Comparison of ENCODE assay signal across 8 mouse cellular contexts in the genomic region with DNA sequence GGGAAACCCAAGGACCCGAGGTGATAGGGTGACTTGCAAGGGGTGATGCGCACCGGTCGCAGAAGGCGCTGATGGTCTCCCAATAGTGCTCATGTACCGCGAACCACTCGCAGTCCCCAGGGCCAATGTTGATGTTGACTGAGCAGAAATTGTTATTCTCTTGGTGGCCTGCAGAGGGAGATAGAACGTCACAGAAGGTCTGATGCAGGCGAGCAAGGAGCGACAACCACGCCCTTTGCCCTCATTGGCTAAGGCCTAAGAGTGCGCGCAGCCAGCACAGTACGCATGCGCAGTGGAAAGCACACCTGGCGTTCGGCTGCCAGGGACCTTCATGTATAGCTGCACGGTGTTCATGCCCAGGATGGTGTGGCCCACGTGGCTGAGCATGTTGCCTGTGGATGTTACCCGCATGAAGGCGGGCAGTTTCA. TPM values are rescaled to one million over a fixed set of nuclear protein-coding genes. Genes with fewer than 3 reads are reported as not detected.
DNase-seq lines count a peak whose midpoint lies in the region; ATAC-seq lines count a peak whose summit lies in the region.

No protein-coding gene starts in this region.

- no peak overlapping the region for H3K4me2 ChIP-seq in intestine, embryonic 14.5 days (ENCODE audit: low read length)

- intact Hi-C loops in gastrocnemius, postnatal 14 days (cut with DNase I; ENCODE audit: low total_unique reads) = loop anchor here (5.0 to 10.0 kb wide), 2 partner anchors 36 to 114 kb away; no protein-coding TSS in a partner anchor
- intact Hi-C loops in left cerebral cortex, postnatal 14 days (cut with DNase I) = loop anchor here (1.0 kb wide), 2 partner anchors 109 to 113 kb away; no protein-coding TSS in a partner anchor

- H3K4me1 ChIP-seq in intestine, embryonic 14.5 days (replicated peaks; ENCODE audit: control insufficient read depth, insufficient read depth, low read length) = peaks cover 21% of the 10 kb centered on the region

- H3K4me3 ChIP-seq in intestine, embryonic 14.5 days (ENCODE audit: low read depth, low read length) = no peak overlapping the region

- H3K27me3 ChIP-seq in intestine, embryonic 14.5 days (replicated peaks; ENCODE audit: control insufficient read depth, insufficient read depth, low read length) = no peaks in the 10 kb centered on the region

- peak; percentile 66 for ATAC-seq in intestine, embryonic 14.5 days (replicated peaks; ENCODE audit: low FRiP score, low TSS enrichment, low read depth)
- ATAC-seq in megakaryocyte-erythroid progenitor cell, adult 5-6 weeks (replicated peaks; ENCODE audit: low FRiP score, low TSS enrichment, poor library complexity, severe bottlenecking) = peak; percentile 77

- WGBS in intestine, embryonic 14.5 days = 18% methylated on average over 22 of the region's 22 CpGs

- DNase-seq in adipocyte (ENCODE audit: low spot score) = peak; percentile 72
- DNase-seq in embryo, embryonic 10 days (ENCODE audit: low spot score) = peak; percentile 97
- DNase-seq in gastrocnemius, postnatal 14 days = peak; percentile 85
- peak; percentile 91 for DNase-seq in intestine, embryonic 14.5 days (ENCODE audit: low spot score)
- peak; percentile 91 to 96 for DNase-seq in left cerebral cortex, postnatal 14 days (ENCODE audit: low spot score in 2 of 2)
- DNase-seq in right cerebral cortex, postnatal 36 days (ENCODE audit: low spot score in 2 of 2) = peak; percentile 87 to 92
- DNase-seq in yolk sac, embryonic 10.5 days (ENCODE audit: low spot score) = peak; percentile 86

- peaks cover 69% of the 10 kb centered on the region for H3K36me3 ChIP-seq in intestine, embryonic 14.5 days (ENCODE audit: control insufficient read depth, insufficient read depth, low read length)

- H3K9ac ChIP-seq in intestine, embryonic 14.5 days (ENCODE audit: low read length) = no peak overlapping the region

- no peaks in the 10 kb centered on the region for H3K9me3 ChIP-seq in intestine, embryonic 14.5 days (ENCODE audit: control insufficient read depth, low read length)

- no peak overlapping the region for H3K27ac ChIP-seq in intestine, embryonic 14.5 days (ENCODE audit: low read depth)

RNA-seq across cellular contexts. Expression of a gene that starts 3.2 kb away (rescaled TPM):
- 10 to 100 TPM; 12.8 to 15.2 TPM for total RNA-seq in gastrocnemius, postnatal 14 days (2021)
- 34.8 and 38.4 TPM in 2 replicates for polyA plus RNA-seq in intestine, embryonic 14.5 days (2014; fragmentation: Nextera tagmentation; extraction: Ambion mirVana)
- 1 to 10 TPM; 2.6 to 2.9 TPM for total RNA-seq in left cerebral cortex, postnatal 14 days (2021)
- total RNA-seq in megakaryocyte-erythroid progenitor cell, adult 5-6 weeks (2014; fragmentation: Nextera tagmentation) = 0.37 TPM in 1 of 2 replicates, not detected in the other
- total RNA-seq in megakaryocyte-erythroid progenitor cell, adult 5-6 weeks (2017) = not detected in 2 replicates

RNA-seq across cellular contexts. Expression of a gene that starts 5.8 kb away (rescaled TPM):
- 10 to 100 TPM; 19.0 to 20.7 TPM for total RNA-seq in gastrocnemius, postnatal 14 days (2021)
- polyA plus RNA-seq in intestine, embryonic 14.5 days (2014; fragmentation: Nextera tagmentation; extraction: Ambion mirVana) = 23.3 and 23.8 TPM in 2 replicates
- total RNA-seq in left cerebral cortex, postnatal 14 days (2021) = 10 to 100 TPM; 36.8 to 42.0 TPM
- 16.2 and 20.9 TPM in 2 replicates for total RNA-seq in megakaryocyte-erythroid progenitor cell, adult 5-6 weeks (2014; fragmentation: Nextera tagmentation)
- 36.7 and 41.7 TPM in 2 replicates for total RNA-seq in megakaryocyte-erythroid progenitor cell, adult 5-6 weeks (2017)

RNA-seq across cellular contexts. Expression of a gene that starts 5.9 kb away (rescaled TPM):
- total RNA-seq in gastrocnemius, postnatal 14 days (2021) = 10 to 100 TPM; 79.5 to 87.9 TPM
- 184 and 197 TPM in 2 replicates for polyA plus RNA-seq in intestine, embryonic 14.5 days (2014; fragmentation: Nextera tagmentation; extraction: Ambion mirVana)
- 100 to 1,000 TPM in 1 of 2 experiments, 10 to 100 TPM in 1; 92.0 to 106 TPM for total RNA-seq in left cerebral cortex, postnatal 14 days (2021)
- total RNA-seq in megakaryocyte-erythroid progenitor cell, adult 5-6 weeks (2014; fragmentation: Nextera tagmentation) = 161 and 169 TPM in 2 replicates
- total RNA-seq in megakaryocyte-erythroid progenitor cell, adult 5-6 weeks (2017) = 156 and 170 TPM in 2 replicates

RNA-seq across cellular contexts. Expression of a gene that starts 12.3 kb away (rescaled TPM):
- 10 to 100 TPM; 30.3 to 31.4 TPM for total RNA-seq in gastrocnemius, postnatal 14 days (2021)
- 29.1 and 29.6 TPM in 2 replicates for polyA plus RNA-seq in intestine, embryonic 14.5 days (2014; fragmentation: Nextera tagmentation; extraction: Ambion mirVana)
- total RNA-seq in left cerebral cortex, postnatal 14 days (2021) = 10 to 100 TPM; 33.0 to 33.3 TPM
- 19.3 and 22.1 TPM in 2 replicates for total RNA-seq in megakaryocyte-erythroid progenitor cell, adult 5-6 weeks (2014; fragmentation: Nextera tagmentation)
- 1.6 and 2.7 TPM in 2 replicates for total RNA-seq in megakaryocyte-erythroid progenitor cell, adult 5-6 weeks (2017)

RNA-seq across cellular contexts. Expression of a gene that starts 32.0 kb away (rescaled TPM):
- total RNA-seq in gastrocnemius, postnatal 14 days (2021) = 10 to 100 TPM; 25.5 to 28.7 TPM
- 52.4 and 62.3 TPM in 2 replicates for polyA plus RNA-seq in intestine, embryonic 14.5 days (2014; fragmentation: Nextera tagmentation; extraction: Ambion mirVana)
- 100 to 1,000 TPM; 531 to 563 TPM for total RNA-seq in left cerebral cortex, postnatal 14 days (2021)
- 45.7 and 57.3 TPM in 2 replicates for total RNA-seq in megakaryocyte-erythroid progenitor cell, adult 5-6 weeks (2014; fragmentation: Nextera tagmentation)
- 21.0 and 49.2 TPM in 2 replicates for total RNA-seq in megakaryocyte-erythroid progenitor cell, adult 5-6 weeks (2017)
